Comparison of ENCODE assay signal across 12 mouse cellular contexts in genomic region chr14:103500309-103500708, GRCm38 (mm10). TPM values are rescaled to one million over a fixed set of nuclear protein-coding genes. Genes with fewer than 3 reads are reported as not detected.
DNase-seq lines count a peak whose midpoint lies in the region; ATAC-seq and TF ChIP-seq lines count a peak whose summit lies in the region.
"Had no signal": no experiment of that assay in that cellular context is flagged by ENCODE, and none has a peak within 500 bp of the region (broad histone marks: within the 10 kb centered on the region; RNA-seq: fewer than 3 reads in every experiment).

No protein-coding gene starts in this region.

- H3K4me1 ChIP-seq in hindbrain, postnatal 0 days (ENCODE audit: insufficient read depth, low read length), result 0 out of 2 replicates have a peak, but pooled peaks cover 6% of the 10 kb centered on the region
- no peaks in the 10 kb centered on the region for H3K4me1 ChIP-seq in hindbrain, embryonic 14.5 days (replicated peaks; ENCODE audit: control insufficient read depth, insufficient read depth, low read length)
- H3K4me1 ChIP-seq: liver, embryonic 12.5 days had no signal

- WGBS in hindbrain, postnatal 0 days, result 17% methylated on average over 7 of the region's 7 CpGs
- WGBS in hindbrain, embryonic 14.5 days, result 25% methylated on average over 7 of the region's 7 CpGs

- no peak overlapping the region for H3K27ac ChIP-seq in hindbrain, postnatal 0 days
- H3K27ac ChIP-seq in hindbrain, embryonic 14.5 days, result no peak overlapping the region
- H3K27ac ChIP-seq: liver, embryonic 12.5 days had no signal

- no peaks in the 10 kb centered on the region for H3K27me3 ChIP-seq in hindbrain, postnatal 0 days (ENCODE audit: insufficient read depth, low read length)
- H3K27me3 ChIP-seq in hindbrain, embryonic 14.5 days (ENCODE audit: control insufficient read depth, insufficient read depth, low read length), result no peaks in the 10 kb centered on the region
- H3K27me3 ChIP-seq: liver, embryonic 12.5 days had no signal

- H3K4me3 ChIP-seq in hindbrain, postnatal 0 days (ENCODE audit: low read length), result no peak overlapping the region
- H3K4me3 ChIP-seq in hindbrain, embryonic 14.5 days (replicated peaks; ENCODE audit: low read length), result no peak overlapping the region
- H3K4me3 ChIP-seq: liver, embryonic 12.5 days had no signal

- ATAC-seq in hindbrain, postnatal 0 days, result no peak
- ATAC-seq in hindbrain, embryonic 14.5 days (ENCODE audit: low FRiP score), result no peak
- ATAC-seq: forebrain, postnatal 0 days; liver, embryonic 12.5 days had no signal

- no peak overlapping the region for H3K9ac ChIP-seq in hindbrain, postnatal 0 days (replicated peaks; ENCODE audit: low read length)
- no peak overlapping the region for H3K9ac ChIP-seq in hindbrain, embryonic 14.5 days
- H3K9ac ChIP-seq: forebrain, postnatal 0 days; liver, embryonic 12.5 days had no signal

- TF ChIP-seq CTCF in hindbrain, postnatal 0 days (IDR thresholded peaks at IDR 0.05; ENCODE audit: low read depth), result no peak

- DNase-seq in hindbrain, postnatal 0 days (ENCODE audit: low spot score), result no peak
- no peak for DNase-seq in hindbrain, embryonic 14.5 days (ENCODE audit: low spot score)
- DNase-seq in urinary bladder, postnatal 14 days (ENCODE audit: low spot score), result peak; percentile 50
- DNase-seq in urinary bladder, postnatal 10 days (ENCODE audit: low spot score), result no peak
- peak; percentile 12 for DNase-seq in cerebellum, adult 8-10 months
- no peak for DNase-seq in heart, adult 9 months (ENCODE audit: low spot score in 2 of 2)
- no peak for DNase-seq in ovary, postnatal 36 days (ENCODE audit: low spot score)
- DNase-seq: forebrain, postnatal 0 days; heart, postnatal 36 days had no signal

- no peaks in the 10 kb centered on the region for H3K36me3 ChIP-seq in hindbrain, postnatal 0 days (ENCODE audit: insufficient read depth, low read length)
- no peaks in the 10 kb centered on the region for H3K36me3 ChIP-seq in hindbrain, embryonic 14.5 days (replicated peaks; ENCODE audit: control insufficient read depth, insufficient read depth)
- H3K36me3 ChIP-seq: G1E; liver, embryonic 12.5 days had no signal

- H3K9me3 ChIP-seq in hindbrain, postnatal 0 days (ENCODE audit: low read length), result no peaks in the 10 kb centered on the region
- no peaks in the 10 kb centered on the region for H3K9me3 ChIP-seq in hindbrain, embryonic 14.5 days (ENCODE audit: control insufficient read depth, low read length)
- H3K9me3 ChIP-seq: liver, embryonic 12.5 days had no signal

- 0 out of 2 replicates have a peak overlapping the region, but pooled peaks have one; percentile 3 for H3K4me2 ChIP-seq in hindbrain, postnatal 0 days (ENCODE audit: low read depth, low read length)
- H3K4me2 ChIP-seq in hindbrain, embryonic 14.5 days (replicated peaks), result no peak overlapping the region
- H3K4me2 ChIP-seq: liver, embryonic 12.5 days had no signal

RNA-seq across cellular contexts. Expression of gene Scel, which starts 12.8 kb away (rescaled TPM):
- total RNA-seq in hindbrain, postnatal 0 days (2014; rRNA removed), result 0.14 and 0.42 TPM in 2 replicates
- polyA plus RNA-seq in hindbrain, postnatal 0 days (2015; fragmentation: Nextera tagmentation; extraction: Ambion mirVana), result 0.35 and 0.44 TPM in 2 replicates
- polyA plus RNA-seq in hindbrain, embryonic 14.5 days (2014; fragmentation: Nextera tagmentation; extraction: Ambion mirVana), result 0.10 and 0.36 TPM in 2 replicates
- total RNA-seq: G1E; megakaryocyte progenitor cell, adult 5-6 weeks had no signal
- polyA plus RNA-seq: G1E had no signal

Comparison
In these comparisons a context has a peak if more than half of its experiments do, and no peak if none do; other contexts are left out.
1. DNase-seq: peak in urinary bladder, postnatal 14 days (single experiment) and cerebellum, adult 8-10 months (single experiment); none in hindbrain, postnatal 0 days (single experiment), hindbrain, embryonic 14.5 days (single experiment), urinary bladder, postnatal 10 days (single experiment), heart, adult 9 months (0 of 2) and ovary, postnatal 36 days (single experiment).